Mouse (Mus musculus) limb, embryonic 12.5 days (tissue): ENCODE results near the gene Rai1. TPM values are rescaled to one million over a fixed set of nuclear protein-coding genes. Genes with fewer than 3 reads are reported as not detected.

Source experiments
- ATAC-seq: fragments of 200-750 bp; cut with Nextera tagmentation; 2 replicates; pipeline ENCODE4 v1.8.0; 2017; ENCODE audit warnings: low read depth, moderate TSS enrichment; ENCODE audit not compliant: insufficient number of reproducible peaks, insufficient read depth, low FRiP score, low TSS enrichment
- H3K27ac ChIP-seq: fragments of 300-500 bp; sonication (generic); 2 replicates; pipeline ENCODE4 v1.5.1; 2016; ENCODE audit warnings: mild to moderate bottlenecking, moderate library complexity
- H3K27me3 ChIP-seq: fragments of 300-500 bp; sonication (generic); 2 replicates; pipeline ENCODE4 v1.6.1; 2016; ENCODE audit warnings: mild to moderate bottlenecking, moderate library complexity
- H3K36me3 ChIP-seq: fragments of 300-500 bp; sonication (generic); 2 replicates; pipeline ENCODE4 v1.6.1; 2016; ENCODE audit warnings: mild to moderate bottlenecking, moderate library complexity
- H3K4me1 ChIP-seq: fragments of 300-500 bp; sonication (generic); replicated peaks from 2 replicates; pipeline ENCODE4 v1.6.1; 2016
- H3K4me2 ChIP-seq: fragments of 300-500 bp; sonication (generic); 2 replicates; pipeline ENCODE4 v1.6.1; 2016; ENCODE audit warnings: mild to moderate bottlenecking, moderate library complexity
- H3K4me3 ChIP-seq: fragments of 300-500 bp; sonication (generic); replicated peaks from 2 replicates; pipeline ENCODE4 v1.5.1; 2016; ENCODE audit warnings: mild to moderate bottlenecking
- H3K9ac ChIP-seq: fragments of 300-500 bp; sonication (generic); replicated peaks from 2 replicates; pipeline ENCODE4 v1.6.1; 2016; ENCODE audit warnings: mild to moderate bottlenecking, moderate library complexity
- H3K9me3 ChIP-seq: fragments of 300-500 bp; sonication (generic); 2 replicates; pipeline ENCODE4 v1.6.1; 2016; ENCODE audit warnings: mild to moderate bottlenecking, moderate library complexity
- WGBS: fragments of 180-500 bp; shearing (Covaris S2); methylation state at CpG from one replicate; pipeline ENCODE4 v1.1.7; 2016; 5-methylcytosine and 5-hydroxymethylcytosine counted together
- microRNA-seq: library from miRNA; unstranded; fragments of <30 nt; microRNA quantifications from one replicate; pipeline ENCODE4, GENCODE M21; 2017
- polyA plus RNA-seq: library from polyadenylated mRNA; unstranded; fragments of >200 nt; fragmentation: Nextera tagmentation; extraction: Ambion mirVana; gene quantifications from 2 replicates; pipeline ENCODE4 v1.2.1, GENCODE M21; 2016

Rai1 gene
- polyA plus RNA-seq, 1 experiment from 2014 or later: 36.2 TPM

DNA sequence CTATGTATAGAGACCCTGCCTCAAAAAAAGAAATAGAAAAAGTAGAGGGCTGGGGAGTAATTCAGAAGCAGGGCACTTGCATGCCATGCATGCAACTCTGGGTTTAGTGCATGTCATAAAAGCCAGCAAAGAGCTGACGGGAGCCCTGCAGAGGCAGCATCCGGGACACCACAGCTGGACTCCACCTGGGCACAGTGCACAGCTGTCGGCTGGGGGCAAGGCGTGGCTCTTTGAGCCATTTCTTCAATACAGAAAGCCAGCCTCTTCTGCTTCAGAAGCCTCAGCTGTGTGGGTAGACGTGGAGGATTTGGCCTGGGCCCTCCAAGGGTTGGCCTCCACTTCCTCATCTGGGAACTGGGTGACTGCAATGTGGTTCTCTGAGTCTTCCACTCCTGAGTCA lies 130.5 kb downstream of the Rai1 start:
- no peak for ATAC-seq
- no peak overlapping the region for H3K9ac ChIP-seq
- H3K27ac ChIP-seq: no peak overlapping the region
- no peak overlapping the region for H3K4me2 ChIP-seq
- H3K27me3 ChIP-seq: no peaks in the 10 kb centered on the region
- 46% methylated on average over 5 of the region's 5 CpGs for WGBS
- H3K4me3 ChIP-seq: no peak overlapping the region
- H3K36me3 ChIP-seq: peaks cover 27% of the 10 kb centered on the region
- no peaks in the 10 kb centered on the region for H3K9me3 ChIP-seq
- peaks cover 24% of the 10 kb centered on the region for H3K4me1 ChIP-seq

- Histone ChIP-seq H3K27me3 (no peaks in the 10 kb centered on the region), H3K4me1 (no peaks in the 10 kb centered on the region), H3K36me3 (peaks cover 46% of the 10 kb centered on the region), H3K4me2 (no peak overlapping the region), H3K9ac (no peak overlapping the region), H3K4me3 (no peak overlapping the region), H3K27ac (no peak overlapping the region), H3K9me3 (no peaks in the 10 kb centered on the region)
- 86% methylated on average over 4 of the region's 4 CpGs for WGBS
- ATAC-seq: no peak
Measured at GRCm38 (mm10) chr11:60240509-60240908, 135.7 kb downstream of the Rai1 start.

DNA sequence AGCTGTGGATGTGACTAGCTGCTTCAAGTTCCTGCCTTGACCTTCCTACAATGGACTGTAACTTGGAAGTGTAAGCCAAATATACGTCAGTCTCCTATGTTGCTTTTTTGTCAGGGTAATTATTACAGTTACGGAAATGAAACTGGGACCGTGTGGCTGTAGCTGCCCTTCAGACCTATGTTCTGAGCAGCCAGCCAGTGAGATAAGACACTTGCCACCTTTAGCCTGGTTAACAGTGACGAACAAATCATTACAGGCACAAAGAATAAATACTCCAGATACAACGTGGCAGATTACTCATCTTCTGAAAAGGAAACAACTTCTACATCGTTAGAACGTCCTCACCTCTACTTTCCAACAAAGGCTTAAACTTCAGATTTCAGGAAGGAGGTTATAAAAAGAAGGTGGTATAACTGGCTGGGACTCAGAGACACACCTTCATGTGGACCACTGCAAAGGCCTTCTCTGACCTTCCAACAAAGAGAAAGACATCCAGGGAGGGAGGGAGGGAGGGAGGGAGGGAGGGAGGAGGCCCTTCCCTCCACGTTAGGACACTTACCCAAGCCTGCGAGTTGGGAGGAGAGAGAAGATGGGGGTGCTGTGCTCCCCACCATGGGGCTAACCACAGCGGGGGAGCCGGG lies 139.8 kb downstream of the Rai1 start:
- 75% methylated on average over 11 of the region's 11 CpGs for WGBS
- H3K4me1 ChIP-seq: peaks cover 10% of the 10 kb centered on the region
- H3K27ac ChIP-seq: no peak overlapping the region
- no peak overlapping the region for H3K4me3 ChIP-seq
- H3K4me2 ChIP-seq: no peak overlapping the region
- no peaks in the 10 kb centered on the region for H3K27me3 ChIP-seq
- H3K9me3 ChIP-seq: no peaks in the 10 kb centered on the region
- H3K9ac ChIP-seq: no peak overlapping the region
- H3K36me3 ChIP-seq: peaks cover 29% of the 10 kb centered on the region
- no peak for ATAC-seq

DNA sequence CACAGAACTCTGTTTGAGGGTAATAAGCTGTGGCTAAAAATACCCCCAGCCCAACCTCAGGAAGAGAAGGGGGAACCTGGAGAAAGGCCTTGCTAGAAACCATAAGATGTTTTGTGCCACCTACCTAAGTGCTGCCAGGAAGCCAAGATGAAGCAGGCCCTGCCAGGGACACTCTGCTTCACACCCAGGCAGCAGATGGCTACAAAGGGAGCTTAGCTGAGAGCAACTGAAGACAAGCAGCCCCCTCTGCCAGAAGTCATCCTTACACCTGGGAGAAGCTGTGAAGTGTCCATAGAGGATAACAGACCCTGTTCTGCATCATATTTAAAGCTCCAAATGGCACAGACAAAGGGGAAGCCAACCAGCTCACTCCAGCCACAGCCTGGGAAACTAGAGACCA lies 141.3 kb downstream of the Rai1 start:
- ATAC-seq: no peak
- Histone ChIP-seq H3K9ac (no peak overlapping the region), H3K9me3 (0 out of 2 replicates have a peak, but pooled peaks cover 3% of the 10 kb centered on the region), H3K4me1 (peaks cover 10% of the 10 kb centered on the region), H3K4me2 (no peak overlapping the region), H3K27me3 (no peaks in the 10 kb centered on the region), H3K36me3 (peaks cover 16% of the 10 kb centered on the region; the same call in 1 of the 2 replicates), H3K4me3 (no peak overlapping the region), H3K27ac (no peak overlapping the region)

DNA sequence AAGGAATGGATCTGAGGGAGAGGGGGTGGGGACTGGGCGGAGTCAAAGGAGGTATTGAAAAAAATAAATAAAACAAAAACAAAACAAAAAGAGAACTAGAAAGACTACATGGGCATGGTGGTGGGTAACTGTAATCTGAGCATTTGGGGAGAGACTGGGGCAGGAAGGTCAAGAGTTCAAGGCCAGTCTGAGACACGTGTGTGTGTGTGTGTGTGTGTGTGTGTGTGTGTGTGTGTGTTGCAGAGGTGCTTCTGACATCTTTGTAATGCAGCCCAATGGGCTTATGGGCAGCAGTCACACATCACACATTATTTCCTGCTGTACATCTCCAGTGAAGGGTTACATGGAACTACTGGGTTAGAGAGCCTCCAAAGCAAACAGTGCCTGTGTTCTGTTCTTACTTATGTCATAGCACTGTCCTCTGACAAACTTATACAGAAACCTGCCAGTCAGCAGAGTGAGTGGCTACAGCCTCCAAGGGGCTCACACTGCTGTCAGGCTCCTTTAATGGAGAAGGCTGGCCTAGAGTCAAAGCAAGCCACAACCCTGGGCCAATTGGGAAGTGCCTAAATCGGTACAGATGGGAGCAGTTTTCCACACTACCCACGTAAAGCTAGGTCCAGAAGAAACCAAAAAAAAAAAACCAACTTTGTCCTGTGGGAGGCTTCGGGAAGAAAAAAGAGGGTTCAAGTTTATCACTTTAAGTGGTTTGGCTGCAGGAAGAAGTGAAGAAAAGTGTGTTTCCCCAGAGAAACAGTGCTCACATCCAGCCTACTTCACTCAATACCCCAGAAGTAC lies 143.1 kb downstream of the Rai1 start:
- Histone ChIP-seq H3K9ac (no peak overlapping the region), H3K27ac (no peak overlapping the region), H3K4me3 (no peak overlapping the region), H3K9me3 (0 out of 2 replicates have a peak, but pooled peaks cover 3% of the 10 kb centered on the region), H3K36me3 (peaks cover 10% of the 10 kb centered on the region; the same call in 1 of the 2 replicates), H3K4me2 (no peak overlapping the region), H3K4me1 (peaks cover 18% of the 10 kb centered on the region), H3K27me3 (no peaks in the 10 kb centered on the region)
- no peak for ATAC-seq
- WGBS: 42% methylated on average over 5 of the region's 5 CpGs

Small RNA genes lying within 50 kb of the gene (microRNA-seq; reads per million reads assigned to microRNA genes)
- gene Mir6921 (not detected), gene Mir6922 (not detected)

Other genes starting within 250 kb of the Rai1 start
- gene Med9, start 156.8 kb upstream of the Rai1 start, polyA plus RNA-seq: 37.7 and 40.7 TPM in 2 replicates
- gene Rasd1, start 140.1 kb upstream of the Rai1 start, polyA plus RNA-seq: 1.5 and 1.7 TPM in 2 replicates
- gene Pemt, start 58.5 kb upstream of the Rai1 start, polyA plus RNA-seq: 3.2 and 3.9 TPM in 2 replicates
- 54.1 and 61.2 TPM in 2 replicates for gene Srebf1, start 117.6 kb downstream of the Rai1 start, polyA plus RNA-seq
- 21.6 and 24.3 TPM in 2 replicates for gene Tom1l2, start 247.9 kb downstream of the Rai1 start, polyA plus RNA-seq
- gene Drc3, start 248.3 kb downstream of the Rai1 start, polyA plus RNA-seq: 2.1 and 2.9 TPM in 2 replicates